Mouse (Mus musculus) adrenal gland, postnatal 4 days (tissue): ENCODE results near the gene Xrn1. TPM values are rescaled to one million over a fixed set of nuclear protein-coding genes. Genes with fewer than 3 reads are reported as not detected.
"Not testable (repeated sequence)": the region's sequence is repeated elsewhere in the genome, so short reads cannot be mapped to it uniquely, and the experiment has no call there.

Source experiments
- DNase-seq, 2 experiments: peaks; one replicate each; pipeline ENCODE4 v3.0.0; 2021 to 2022; ENCODE audit warnings: low spot score in 2 of 2, mixed read lengths in 2 of 2
- long read RNA-seq, 2 experiments: library from polyadenylated mRNA; stranded (forward); transcript quantifications; one replicate each; pipeline ENCODE4 v2.0.0; 2021
- total RNA-seq, 2 experiments: library from RNA; stranded (reverse); gene quantifications; 2 replicates each; pipeline ENCODE4 v1.2.3; 2021

Xrn1 gene
- 10 to 100 TPM; 33.6 to 36.6 TPM for total RNA-seq
- long read RNA-seq, experiment 1, partial matches to known transcripts, result 2 of 6 reads
- long read RNA-seq, experiment 1, other reads (novel, unspliced or antisense), result 4 of 6 reads
- long read RNA-seq, experiment 2, partial matches to known transcripts, result 5 of 10 reads
- long read RNA-seq, experiment 2, other reads (novel, unspliced or antisense), result 5 of 10 reads

- peak; percentile 85 to 86 for DNase-seq
Observed at GRCm38 (mm10) chr9:95954585-95955461, at the start of gene Xrn1. Gene Xrn1 (plus strand): TSS chr9:95954760.

- no peak for DNase-seq
Observed at GRCm38 (mm10) chr9:95932855-95933254, 21.7 kb upstream of the Xrn1 start.

DNA sequence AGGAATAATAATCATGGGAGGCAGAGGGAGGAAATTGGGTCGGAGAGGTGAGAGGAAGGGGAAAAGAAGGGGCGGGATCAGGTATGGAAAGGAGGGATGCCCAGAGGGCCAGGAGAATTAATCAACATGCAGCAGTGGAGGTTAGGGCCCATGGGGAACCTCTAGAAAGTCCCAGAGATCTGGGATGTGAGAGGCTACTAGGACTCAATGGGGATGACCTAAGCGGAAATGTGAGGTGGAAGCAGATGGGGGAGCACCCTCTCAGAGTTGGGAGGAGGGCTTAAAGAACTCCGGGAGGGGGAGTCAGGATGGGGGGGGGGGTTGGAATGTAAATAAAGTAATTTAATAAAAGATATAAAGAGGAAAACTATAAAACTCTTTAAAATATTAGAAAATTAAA lies 902 bp upstream of the Xrn1 start:
- no peak for DNase-seq

- no peak for DNase-seq
Observed at GRCm38 (mm10) chr9:95954226-95954584, 355 bp upstream of the Xrn1 start.

- no peak for DNase-seq
Observed at GRCm38 (mm10) chr9:95957611-95958010, 3.1 kb downstream of the Xrn1 start.

- no peak for DNase-seq
Observed at GRCm38 (mm10) chr9:95958041-95958730, 3.6 kb downstream of the Xrn1 start.

- DNase-seq, result not testable (repeated sequence)
Observed at GRCm38 (mm10) chr9:95958731-95959105, 4.2 kb downstream of the Xrn1 start.

DNA sequence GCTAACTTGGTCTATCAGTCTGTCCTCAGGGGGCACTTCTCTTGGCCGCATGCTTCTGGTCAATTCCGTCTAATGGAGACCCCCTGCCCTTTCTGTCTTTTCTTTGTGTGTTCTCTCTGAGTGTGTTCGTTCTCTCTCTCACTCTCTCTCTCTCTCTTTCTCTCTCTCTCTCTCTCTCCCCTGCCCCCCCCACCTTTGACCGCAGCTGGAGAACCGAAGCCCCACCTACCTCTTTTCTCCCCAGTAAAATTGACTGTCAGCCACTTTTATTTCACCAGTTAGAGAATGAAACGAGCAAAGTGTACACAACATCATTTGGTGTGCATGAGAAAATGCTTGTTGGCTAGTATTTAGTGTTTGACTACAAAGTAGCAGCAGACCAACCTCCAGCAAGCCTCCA lies 4.7 kb downstream of the Xrn1 start:
- no peak for DNase-seq

DNA sequence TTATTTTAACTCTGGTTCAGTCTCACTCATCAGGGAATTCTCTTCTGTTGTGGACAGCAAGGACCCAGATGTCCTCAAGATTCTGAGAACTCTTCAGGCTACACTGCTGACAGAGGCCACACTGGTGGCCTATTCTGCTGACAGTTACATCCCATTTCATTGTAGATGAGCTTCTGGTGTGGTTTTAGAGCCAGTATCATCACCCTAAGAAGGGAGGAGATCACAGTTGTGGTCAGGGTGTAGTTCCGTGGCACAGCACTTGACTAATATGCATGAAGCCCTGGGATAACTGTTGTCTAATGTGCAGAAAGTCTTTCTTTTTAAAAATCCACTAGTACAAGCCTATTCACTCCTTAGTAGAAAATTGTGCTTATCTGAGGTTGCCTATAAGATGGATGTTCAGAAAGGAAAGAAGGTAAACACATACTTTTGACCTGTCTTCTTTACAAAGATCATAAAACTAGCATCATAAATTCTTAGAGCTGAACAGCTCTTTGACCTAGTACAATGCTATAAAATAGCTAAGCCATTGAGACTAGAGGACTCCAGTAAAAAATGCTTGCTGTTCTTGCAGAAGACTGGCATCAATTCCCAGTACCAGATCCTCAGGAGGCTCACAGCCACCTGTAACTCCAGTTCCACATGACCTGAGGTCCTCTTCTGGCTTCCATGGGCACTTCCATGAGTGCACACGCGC lies 5.3 kb downstream of the Xrn1 start:
- no peak for DNase-seq

- DNase-seq, result no peak
Observed at GRCm38 (mm10) chr9:95961058-95961457, 6.5 kb downstream of the Xrn1 start.

GRCm38 (mm10) chr9:95964037-95964436 lies 9.5 kb downstream of the Xrn1 start:
- DNase-seq, result no peak

GRCm38 (mm10) chr9:95978279-95978678 lies 23.7 kb downstream of the Xrn1 start:
- no peak for DNase-seq

- DNase-seq, result no peak
Observed at GRCm38 (mm10) chr9:95979896-95980295, 25.3 kb downstream of the Xrn1 start.

- no peak for DNase-seq
Observed at GRCm38 (mm10) chr9:95992255-95992654, 37.7 kb downstream of the Xrn1 start.

GRCm38 (mm10) chr9:96004455-96004854 lies 49.9 kb downstream of the Xrn1 start:
- no peak for DNase-seq

GRCm38 (mm10) chr9:96010664-96011063 lies 56.1 kb downstream of the Xrn1 start:
- no peak for DNase-seq

- DNase-seq, result no peak
Observed at GRCm38 (mm10) chr9:96023921-96024320, 69.4 kb downstream of the Xrn1 start.

- no peak for DNase-seq
Observed at GRCm38 (mm10) chr9:96027913-96028312, 73.4 kb downstream of the Xrn1 start.

GRCm38 (mm10) chr9:96028818-96029217 lies 74.3 kb downstream of the Xrn1 start:
- no peak for DNase-seq

- DNase-seq, result no peak
Observed at GRCm38 (mm10) chr9:96029886-96030285, 75.3 kb downstream of the Xrn1 start.

- DNase-seq, result no peak
Observed at GRCm38 (mm10) chr9:96035371-96036086, 81.0 kb downstream of the Xrn1 start.
